Mouse (Mus musculus): Measurements from ENCODE around the gene Flcn.

DNA sequence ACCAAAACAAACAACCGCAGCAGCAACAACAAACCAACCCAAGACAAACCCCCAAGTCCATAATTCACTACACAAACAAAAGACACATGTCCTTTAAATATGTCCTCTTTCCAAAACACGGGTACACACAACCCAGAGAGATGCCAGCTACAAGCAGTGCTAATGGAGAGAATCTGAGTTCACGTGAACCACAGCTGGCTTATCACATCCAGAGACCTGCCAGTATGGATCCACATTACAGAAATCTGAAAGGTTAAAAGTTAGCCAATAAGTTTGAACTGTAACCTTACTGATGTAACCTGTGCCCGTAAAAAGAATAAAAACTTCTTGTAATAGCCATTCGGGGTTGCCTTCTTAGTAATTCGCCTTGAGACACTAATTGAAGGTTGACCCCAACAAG, 5.1 kb upstream of the Flcn start:
- TF ChIP-seq CTCF (IDR thresholded peaks at IDR 0.05; ENCODE audit: extremely low read depth, insufficient read depth, insufficient read length, insufficient replicate concordance) = no peak
- TF ChIP-seq POLR2A (IDR thresholded peaks at IDR 0.05; ENCODE audit: low read depth, low read length) = no peak
